Mouse (Mus musculus): ENCODE data around the gene Gpr1.

Gpr1 gene

GRCm38 (mm10) chr1:63214271-63214558 lies at the start of gene Gpr1:
Gpr1 (minus strand) TSS chr1:63214543.
- Histone ChIP-seq H3K4me3 (replicated peaks; ENCODE audit: low read length) (peak within 1 kb of the TSS; percentile 56), H3K9me3 (ENCODE audit: low read length) (peaks cover 9% of the 10 kb centered on the region), H3K36me3 (ENCODE audit: insufficient read depth, low read length) (peaks cover 5% of the 10 kb centered on the region), H3K4me1 (replicated peaks; ENCODE audit: low read depth, low read length) (peaks cover 67% of the 10 kb centered on the region), H3K27me3 (ENCODE audit: insufficient read depth, low read length) (no peaks in the 10 kb centered on the region)
- no peak for TF ChIP-seq CTCF (conservative IDR thresholded peaks at IDR 0.05; ENCODE audit: low read length)
- no peak for TF ChIP-seq POU5F1 (IDR thresholded peaks at IDR 0.05; ENCODE audit: borderline replicate concordance, low read length)
- TF ChIP-seq NANOG (IDR thresholded peaks at IDR 0.05; ENCODE audit: borderline replicate concordance, low read length): no peak

GRCm38 (mm10) chr1:63263671-63264070 lies 49.3 kb upstream of the Gpr1 start:
- no peaks in the 10 kb centered on the region for H3K9me3 ChIP-seq (ENCODE audit: low read length)
- TF ChIP-seq CTCF (conservative IDR thresholded peaks at IDR 0.05; ENCODE audit: low read length): no peak
- H3K4me1 ChIP-seq (replicated peaks; ENCODE audit: low read depth, low read length): peaks cover 30% of the 10 kb centered on the region
- peaks cover 87% of the 10 kb centered on the region for H3K27me3 ChIP-seq (ENCODE audit: insufficient read depth, low read length)
- H3K4me3 ChIP-seq (replicated peaks; ENCODE audit: low read length): peak overlapping the region; percentile 32
- H3K36me3 ChIP-seq (ENCODE audit: insufficient read depth, low read length): no peaks in the 10 kb centered on the region

GRCm38 (mm10) chr1:63261041-63261590 lies 46.8 kb upstream of the Gpr1 start:
- H3K4me1 ChIP-seq (replicated peaks; ENCODE audit: low read depth, low read length): peaks cover 33% of the 10 kb centered on the region
- peaks cover 92% of the 10 kb centered on the region for H3K27me3 ChIP-seq (ENCODE audit: insufficient read depth, low read length)
- H3K36me3 ChIP-seq (ENCODE audit: insufficient read depth, low read length): no peaks in the 10 kb centered on the region
- H3K4me3 ChIP-seq (replicated peaks; ENCODE audit: low read length): peak overlapping the region; percentile 41
- TF ChIP-seq NANOG (IDR thresholded peaks at IDR 0.05; ENCODE audit: borderline replicate concordance, low read length) (no peak), CTCF (conservative IDR thresholded peaks at IDR 0.05; ENCODE audit: low read length) (no peak), POU5F1 (IDR thresholded peaks at IDR 0.05; ENCODE audit: borderline replicate concordance, low read length) (no peak)
- H3K9me3 ChIP-seq (ENCODE audit: low read length): no peaks in the 10 kb centered on the region

- Histone ChIP-seq H3K27me3 (ENCODE audit: insufficient read depth, low read length) (peaks cover 92% of the 10 kb centered on the region), H3K4me3 (replicated peaks; ENCODE audit: low read length) (no peak overlapping the region), H3K9me3 (ENCODE audit: low read length) (no peaks in the 10 kb centered on the region), H3K36me3 (ENCODE audit: insufficient read depth, low read length) (no peaks in the 10 kb centered on the region), H3K4me1 (replicated peaks; ENCODE audit: low read depth, low read length) (peaks cover 33% of the 10 kb centered on the region)
- TF ChIP-seq POU5F1 (IDR thresholded peaks at IDR 0.05; ENCODE audit: borderline replicate concordance, low read length) (no peak), CTCF (conservative IDR thresholded peaks at IDR 0.05; ENCODE audit: low read length) (no peak), NANOG (IDR thresholded peaks at IDR 0.05; ENCODE audit: borderline replicate concordance, low read length) (no peak)
Observed at GRCm38 (mm10) chr1:63260742-63261033, 46.3 kb upstream of the Gpr1 start.

- Histone ChIP-seq H3K4me3 (replicated peaks; ENCODE audit: low read length) (no peak overlapping the region), H3K36me3 (ENCODE audit: insufficient read depth, low read length) (no peaks in the 10 kb centered on the region), H3K27me3 (ENCODE audit: insufficient read depth, low read length) (peaks cover 92% of the 10 kb centered on the region), H3K9me3 (ENCODE audit: low read length) (no peaks in the 10 kb centered on the region), H3K4me1 (replicated peaks; ENCODE audit: low read depth, low read length) (peaks cover 39% of the 10 kb centered on the region)
- TF ChIP-seq CTCF (conservative IDR thresholded peaks at IDR 0.05; ENCODE audit: low read length) (no peak), POU5F1 (IDR thresholded peaks at IDR 0.05; ENCODE audit: borderline replicate concordance, low read length) (no peak), NANOG (IDR thresholded peaks at IDR 0.05; ENCODE audit: borderline replicate concordance, low read length) (no peak)
Observed at GRCm38 (mm10) chr1:63259916-63260741, 45.8 kb upstream of the Gpr1 start.

GRCm38 (mm10) chr1:63259271-63259830 lies 45.0 kb upstream of the Gpr1 start:
- Histone ChIP-seq H3K4me3 (replicated peaks; ENCODE audit: low read length) (no peak overlapping the region), H3K36me3 (ENCODE audit: insufficient read depth, low read length) (no peaks in the 10 kb centered on the region), H3K9me3 (ENCODE audit: low read length) (no peaks in the 10 kb centered on the region), H3K27me3 (ENCODE audit: insufficient read depth, low read length) (peaks cover 92% of the 10 kb centered on the region), H3K4me1 (replicated peaks; ENCODE audit: low read depth, low read length) (peaks cover 37% of the 10 kb centered on the region)
- no peak for TF ChIP-seq NANOG (IDR thresholded peaks at IDR 0.05; ENCODE audit: borderline replicate concordance, low read length)

- Histone ChIP-seq H3K36me3 (ENCODE audit: insufficient read depth, low read length) (no peaks in the 10 kb centered on the region), H3K27me3 (ENCODE audit: insufficient read depth, low read length) (peaks cover 89% of the 10 kb centered on the region), H3K4me3 (replicated peaks; ENCODE audit: low read length) (no peak overlapping the region), H3K4me1 (replicated peaks; ENCODE audit: low read depth, low read length) (peaks cover 28% of the 10 kb centered on the region), H3K9me3 (ENCODE audit: low read length) (no peaks in the 10 kb centered on the region)
- TF ChIP-seq CTCF (conservative IDR thresholded peaks at IDR 0.05; ENCODE audit: low read length): no peak
- no peak for TF ChIP-seq POU5F1 (IDR thresholded peaks at IDR 0.05; ENCODE audit: borderline replicate concordance, low read length)
- no peak for TF ChIP-seq NANOG (IDR thresholded peaks at IDR 0.05; ENCODE audit: borderline replicate concordance, low read length)
Observed at GRCm38 (mm10) chr1:63258501-63258900, 44.2 kb upstream of the Gpr1 start.

GRCm38 (mm10) chr1:63256083-63256482 lies 41.7 kb upstream of the Gpr1 start:
- peaks cover 92% of the 10 kb centered on the region for H3K27me3 ChIP-seq (ENCODE audit: insufficient read depth, low read length)
- no peak overlapping the region for H3K4me3 ChIP-seq (replicated peaks; ENCODE audit: low read length)
- no peak for TF ChIP-seq POU5F1 (IDR thresholded peaks at IDR 0.05; ENCODE audit: borderline replicate concordance, low read length)
- no peak for TF ChIP-seq NANOG (IDR thresholded peaks at IDR 0.05; ENCODE audit: borderline replicate concordance, low read length)
- no peak for TF ChIP-seq CTCF (conservative IDR thresholded peaks at IDR 0.05; ENCODE audit: low read length)
- peaks cover 34% of the 10 kb centered on the region for H3K4me1 ChIP-seq (replicated peaks; ENCODE audit: low read depth, low read length)
- H3K9me3 ChIP-seq (ENCODE audit: low read length): no peaks in the 10 kb centered on the region
- H3K36me3 ChIP-seq (ENCODE audit: insufficient read depth, low read length): no peaks in the 10 kb centered on the region

- Histone ChIP-seq H3K27me3 (ENCODE audit: insufficient read depth, low read length) (peaks cover 89% of the 10 kb centered on the region), H3K4me3 (replicated peaks; ENCODE audit: low read length) (no peak overlapping the region), H3K9me3 (ENCODE audit: low read length) (no peaks in the 10 kb centered on the region), H3K36me3 (ENCODE audit: insufficient read depth, low read length) (no peaks in the 10 kb centered on the region), H3K4me1 (replicated peaks; ENCODE audit: low read depth, low read length) (peaks cover 29% of the 10 kb centered on the region)
- TF ChIP-seq CTCF (conservative IDR thresholded peaks at IDR 0.05; ENCODE audit: low read length) (no peak), POU5F1 (IDR thresholded peaks at IDR 0.05; ENCODE audit: borderline replicate concordance, low read length) (no peak), NANOG (IDR thresholded peaks at IDR 0.05; ENCODE audit: borderline replicate concordance, low read length) (no peak)
Observed at GRCm38 (mm10) chr1:63255101-63255500, 40.8 kb upstream of the Gpr1 start.

Data from E14TG2a.4 (cell line).